Mouse (Mus musculus): ENCODE results near the gene Gm10273.

- TF ChIP-seq GATA1 (IDR thresholded peaks at IDR 0.05; ENCODE audit: low read length) = no peak
- TF ChIP-seq TAL1 (IDR thresholded peaks at IDR 0.05; ENCODE audit: low read length) = no peak
Observed at GRCm38 (mm10) chr10:59430701-59431218, 35.3 kb downstream of the Gm10273 start.

Measured in erythroblast, embryonic 14.5 days (primary cell).